Mouse (Mus musculus) limb, embryonic 14.5 days (tissue): ENCODE results near the gene Apobec1. TPM values are rescaled to one million over a fixed set of nuclear protein-coding genes. Genes with fewer than 3 reads are reported as not detected.
A peak's percentile ranks its signal among the peaks of the same experiment; 100 is the strongest.

ENCODE experiments used
- ATAC-seq: fragments of 200-750 bp; cut with Nextera tagmentation; 2 replicates; pipeline ENCODE4 v1.8.0; 2017; ENCODE audit warnings: low read depth, moderate number of reproducible peaks, moderate TSS enrichment; ENCODE audit not compliant: low FRiP score
- DNase-seq: peaks from one replicate; pipeline ENCODE4 v3.0.0-alpha.2; 2015; ENCODE audit warnings: low spot score
- H3K27ac ChIP-seq: fragments of 300-500 bp; sonication (generic); replicated peaks from 2 replicates; pipeline ENCODE4 v1.5.1; 2014; ENCODE audit warnings: low read depth, mild to moderate bottlenecking, low read length, moderate library complexity, mixed read lengths
- H3K27me3 ChIP-seq: fragments of 300-500 bp; sonication (generic); 2 replicates; pipeline ENCODE4 v1.6.1; 2014; ENCODE audit warnings: low read length, mixed read lengths; ENCODE audit not compliant: control insufficient read depth, insufficient read depth
- H3K36me3 ChIP-seq: fragments of 300-500 bp; sonication (generic); 2 replicates; pipeline ENCODE4 v1.6.1; 2014; ENCODE audit warnings: mild to moderate bottlenecking, low read length, moderate library complexity, mixed read lengths; ENCODE audit not compliant: control insufficient read depth, insufficient read depth
- H3K4me1 ChIP-seq: fragments of 300-500 bp; sonication (generic); 2 replicates; pipeline ENCODE4 v1.6.1; 2014; ENCODE audit warnings: antibody characterized with exemption, low read length, mixed read lengths; ENCODE audit not compliant: control insufficient read depth, insufficient read depth
- H3K4me2 ChIP-seq: fragments of 300-500 bp; sonication (generic); replicated peaks from 2 replicates; pipeline ENCODE4 v1.6.1; 2014; ENCODE audit warnings: low read depth, mild to moderate bottlenecking, low read length, moderate library complexity; ENCODE audit not compliant: severe bottlenecking
- H3K4me3 ChIP-seq: fragments of 300-500 bp; sonication (generic); replicated peaks from 2 replicates; pipeline ENCODE4 v1.5.1; 2014; ENCODE audit warnings: low read length
- H3K9ac ChIP-seq: fragments of 300-500 bp; sonication (generic); 2 replicates; pipeline ENCODE4 v1.6.1; 2014; ENCODE audit warnings: mild to moderate bottlenecking, low read depth, low read length, moderate library complexity; ENCODE audit not compliant: severe bottlenecking
- H3K9me3 ChIP-seq: fragments of 300-500 bp; sonication (generic); 2 replicates; pipeline ENCODE4 v1.6.1; 2016; ENCODE audit warnings: low read length; ENCODE audit not compliant: control insufficient read depth
- POLR2A ChIP-seq: fragments of 200-500 bp; IDR thresholded peaks from 2 replicates; pipeline ENCODE4 v1.8.0; 2012; ENCODE audit warnings: inconsistent platforms, mild to moderate bottlenecking, moderate library complexity, borderline replicate concordance; ENCODE audit not compliant: insufficient read depth, insufficient read length; ENCODE audit errors: extremely low read depth
- WGBS: fragments of 180-500 bp; shearing (Covaris S2); extraction: QIAGEN DNeasy Blood & Tissue Kit; methylation state at CpG from one replicate; pipeline ENCODE4 v1.1.7; 2014; 5-methylcytosine and 5-hydroxymethylcytosine counted together
- polyA plus RNA-seq, 2 experiments: library from polyadenylated mRNA; depleted of rRNA in 1 of 2; stranded (reverse) in 1 of 2; unstranded in 1 of 2; fragments of >200 nt; fragmentation: Nextera tagmentation in 1 of 2; extraction: Ambion mirVana in 1 of 2; gene quantifications; 2 replicates each; pipeline versions ENCODE4 v1.2.1 to v1.2.3; 2012 to 2014

The Apobec1 gene
- polyA plus RNA-seq, 2 experiments = 3.5 to 7.2 TPM

DNA sequence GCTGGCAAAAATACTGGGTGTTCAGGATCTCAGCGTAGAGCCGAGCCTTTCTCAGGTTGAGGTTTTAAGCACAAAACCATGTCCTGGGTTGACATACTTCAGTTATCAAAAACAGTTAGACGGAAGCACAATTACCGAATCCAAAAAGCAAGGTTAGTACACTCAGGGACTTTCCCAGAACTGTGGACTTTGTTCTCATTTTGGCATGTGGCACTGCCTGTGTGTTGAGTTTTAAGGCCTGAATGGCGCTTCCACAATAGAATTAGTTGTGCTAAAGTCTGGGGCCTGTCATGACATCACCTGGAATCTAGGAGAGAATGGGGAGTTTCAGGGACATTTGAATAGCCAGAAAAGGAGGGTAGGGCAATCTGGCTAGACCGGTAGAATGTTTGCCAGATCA lies 3.8 kb downstream of the Apobec1 start:
- Histone ChIP-seq H3K4me3 (no peak overlapping the region), H3K27ac (no peak overlapping the region), H3K27me3 (no peaks in the 10 kb centered on the region), H3K9me3 (no peaks in the 10 kb centered on the region), H3K9ac (no peak overlapping the region), H3K4me1 (no peaks in the 10 kb centered on the region), H3K36me3 (no peaks in the 10 kb centered on the region), H3K4me2 (no peak overlapping the region)
- no peak for TF ChIP-seq POLR2A
- DNase-seq (no peak), ATAC-seq (no peak)
- 89% methylated on average over 6 of the region's 6 CpGs for WGBS

DNA sequence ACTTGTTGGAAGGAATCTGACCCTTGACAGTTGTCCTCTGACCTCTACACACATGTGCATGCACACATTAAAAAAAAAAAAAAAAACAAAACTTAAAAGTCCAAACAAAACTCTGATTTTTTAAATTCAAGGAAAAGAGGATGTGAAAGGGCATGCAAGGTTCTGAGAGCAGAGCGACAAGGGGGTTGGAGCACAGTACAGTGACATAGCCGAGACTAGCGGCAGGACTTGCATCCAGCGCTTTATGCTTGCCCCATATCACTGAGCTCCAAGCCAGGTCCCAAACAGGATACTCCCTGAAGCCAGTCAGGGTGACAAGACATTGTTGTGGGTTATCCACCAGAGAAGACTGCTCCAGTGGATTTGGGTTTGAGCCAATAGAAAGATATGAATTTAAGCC lies 4.2 kb downstream of the Apobec1 start:
- no peak overlapping the region for H3K27ac ChIP-seq
- WGBS = 94% methylated on average over 4 of the region's 4 CpGs
- no peaks in the 10 kb centered on the region for H3K4me1 ChIP-seq
- DNase-seq (no peak), ATAC-seq (no peak)
- H3K4me3 ChIP-seq = no peak overlapping the region
- H3K9ac ChIP-seq = no peak overlapping the region
- H3K36me3 ChIP-seq = no peaks in the 10 kb centered on the region
- H3K27me3 ChIP-seq = no peaks in the 10 kb centered on the region
- no peak overlapping the region for H3K4me2 ChIP-seq
- no peaks in the 10 kb centered on the region for H3K9me3 ChIP-seq
- no peak for TF ChIP-seq POLR2A

DNA sequence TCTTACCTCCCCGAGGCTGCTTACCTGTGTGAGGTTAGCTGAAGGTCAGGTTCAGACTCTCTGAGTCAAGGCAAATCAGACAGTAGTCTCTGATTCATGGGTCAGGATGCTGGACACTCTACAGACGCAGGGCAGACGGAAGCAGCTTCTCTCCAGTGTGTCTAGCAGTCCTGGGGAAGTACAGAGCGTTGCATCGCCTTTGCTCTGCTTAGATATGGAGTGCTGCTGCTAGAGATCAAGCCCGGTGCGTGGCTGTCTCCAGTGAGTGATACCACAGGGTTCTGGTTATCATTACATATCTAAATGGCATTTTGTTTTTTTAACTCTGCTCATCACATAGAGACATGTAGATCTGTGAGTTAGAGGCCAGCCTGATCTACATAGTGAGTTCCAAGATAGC lies 5.6 kb downstream of the Apobec1 start:
- no peaks in the 10 kb centered on the region for H3K9me3 ChIP-seq

DNA sequence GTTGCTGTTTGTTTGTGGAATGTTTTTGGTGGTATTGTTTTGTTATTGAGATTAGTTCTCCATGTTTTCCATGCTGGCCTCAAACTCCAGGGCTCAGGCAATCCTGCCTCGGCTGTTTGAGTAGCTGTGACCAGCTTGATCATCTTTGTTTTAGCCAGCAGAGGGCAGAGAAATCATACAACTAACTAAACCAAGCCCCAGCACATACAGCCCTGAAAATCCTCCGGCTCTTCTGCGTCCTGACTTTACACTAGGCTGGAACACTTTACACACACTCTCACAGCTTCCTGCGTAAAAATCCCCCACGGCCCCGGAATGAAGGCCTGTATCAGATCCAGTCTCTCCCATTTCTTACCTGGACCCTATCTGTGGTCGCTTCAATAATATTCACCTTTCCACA lies 6.6 kb downstream of the Apobec1 start:
- Histone ChIP-seq H3K27ac (no peak overlapping the region), H3K36me3 (no peaks in the 10 kb centered on the region), H3K4me3 (no peak overlapping the region), H3K4me2 (no peak overlapping the region), H3K4me1 (no peaks in the 10 kb centered on the region), H3K9me3 (no peaks in the 10 kb centered on the region), H3K9ac (no peak overlapping the region), H3K27me3 (no peaks in the 10 kb centered on the region)
- ATAC-seq = no peak
- TF ChIP-seq POLR2A = no peak
- 25% methylated on average over 7 of the region's 7 CpGs for WGBS
- peak; percentile 36 for DNase-seq

More for the DNA sequence above, 5.6 kb downstream of the Apobec1 start:
- DNase-seq (no peak), ATAC-seq (no peak)
- Histone ChIP-seq H3K36me3 (no peaks in the 10 kb centered on the region), H3K9ac (no peak overlapping the region), H3K27me3 (no peaks in the 10 kb centered on the region), H3K4me2 (no peak overlapping the region), H3K4me3 (no peak overlapping the region), H3K4me1 (no peaks in the 10 kb centered on the region), H3K27ac (no peak overlapping the region)
- WGBS = 89% methylated on average over 7 of the region's 7 CpGs
- TF ChIP-seq POLR2A = no peak

DNA sequence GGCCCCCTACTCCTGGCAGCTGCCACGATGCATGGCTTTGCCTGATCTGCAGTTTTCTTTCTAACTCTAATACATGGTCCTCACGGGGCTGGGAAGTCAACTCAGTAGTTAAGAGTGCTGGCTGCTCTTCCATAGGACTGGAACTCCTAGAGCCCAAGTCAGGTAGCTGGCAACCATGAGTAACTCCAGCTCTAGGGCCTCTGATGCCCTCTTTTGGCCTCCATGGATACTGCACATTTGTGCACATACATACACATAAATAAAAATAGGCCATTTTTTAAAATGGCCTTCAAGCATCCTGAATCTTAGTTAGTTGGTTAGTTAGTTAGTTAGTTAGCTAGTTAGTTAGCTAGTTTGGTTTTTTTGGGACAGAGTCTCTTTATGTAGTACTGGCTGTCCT lies 9.3 kb downstream of the Apobec1 start:
- H3K36me3 ChIP-seq = no peaks in the 10 kb centered on the region
- no peaks in the 10 kb centered on the region for H3K27me3 ChIP-seq
- no peak overlapping the region for H3K27ac ChIP-seq
- no peaks in the 10 kb centered on the region for H3K4me1 ChIP-seq
- 87% methylated on average over 2 of the region's 2 CpGs for WGBS
- no peaks in the 10 kb centered on the region for H3K9me3 ChIP-seq
- no peak overlapping the region for H3K4me2 ChIP-seq
- TF ChIP-seq POLR2A = no peak
- H3K9ac ChIP-seq = no peak overlapping the region
- DNase-seq (no peak), ATAC-seq (no peak)
- H3K4me3 ChIP-seq = no peak overlapping the region
